Mouse (Mus musculus) ZHBTc4 (cell line): Measurements from ENCODE around the gene 4930415L06Rik.

Experiments
- DNase-seq: peaks from one replicate; pipeline ENCODE4 v3.0.0-alpha.2; 2011; ENCODE audit warnings: low read depth, low spot score

The 4930415L06Rik gene

GRCm38 (mm10) chrX:89932752-89933151 is at the start of gene 4930415L06Rik:
Gene 4930415L06Rik, minus strand, starts transcription at chrX:89932852.
- no peak for DNase-seq

DNA sequence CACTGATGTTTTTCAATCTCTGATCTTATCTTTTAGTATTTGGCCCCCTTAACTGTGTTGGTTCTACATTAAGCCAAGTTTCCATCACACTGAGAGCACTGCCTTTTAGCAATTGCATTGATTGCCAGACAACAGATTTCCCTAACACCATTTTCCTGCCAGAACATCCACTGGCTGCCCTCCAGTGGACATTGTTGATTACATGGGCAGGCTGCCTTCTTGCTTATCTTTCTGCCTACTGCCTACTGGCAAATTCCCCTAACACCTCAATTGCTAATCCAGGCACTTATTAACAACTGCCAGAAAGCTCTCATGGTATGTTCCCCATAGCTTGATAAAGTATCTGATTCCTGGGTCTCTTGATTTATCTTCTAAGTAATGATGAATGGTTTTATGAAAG is 46.0 kb upstream of the 4930415L06Rik start:
- peak; percentile 0 for DNase-seq

GRCm38 (mm10) chrX:89904871-89905270 is 27.8 kb downstream of the 4930415L06Rik start:
- no peak for DNase-seq
